Mouse (Mus musculus) heart, embryonic 14.5 days (tissue): Measurements from ENCODE around the gene Tmem164. TPM values are rescaled to one million over a fixed set of nuclear protein-coding genes. Genes with fewer than 3 reads are reported as not detected.

ENCODE experiments used
- ATAC-seq: fragments of 200-750 bp; cut with Nextera tagmentation; 2 replicates; pipeline ENCODE4 v1.8.0; 2017; ENCODE audit warnings: low read depth, moderate TSS enrichment; ENCODE audit not compliant: insufficient number of reproducible peaks, insufficient read depth, low FRiP score
- H3K27ac ChIP-seq, 2 experiments: fragments of 200-500 bp in 1 of 2; fragments of 300-500 bp in 1 of 2; sonication (generic) in 1 of 2; replicated peaks in 1 of 2; 2 replicates each; pipeline ENCODE4 v1.5.1; 2012 to 2014; ENCODE audit warnings: low read depth in 2 of 2, low read length in 2 of 2, control low read depth in 1 of 2, mild to moderate bottlenecking in 1 of 2, mixed read lengths in 1 of 2; ENCODE audit not compliant: control insufficient read depth in 1 of 2, insufficient read depth in 1 of 2
- H3K27me3 ChIP-seq: fragments of 300-500 bp; sonication (generic); 2 replicates; pipeline ENCODE4 v1.6.1; 2014; ENCODE audit warnings: mild to moderate bottlenecking, low read length, control low read depth; ENCODE audit not compliant: control insufficient read depth, insufficient read depth
- H3K36me3 ChIP-seq: fragments of 300-500 bp; sonication (generic); 2 replicates; pipeline ENCODE4 v1.6.1; 2014; ENCODE audit warnings: mild to moderate bottlenecking, control low read depth, low read length, mixed read lengths; ENCODE audit not compliant: control insufficient read depth, insufficient read depth
- H3K4me1 ChIP-seq, 2 experiments: fragments of 200-500 bp in 1 of 2; fragments of 300-500 bp in 1 of 2; sonication (generic) in 1 of 2; 2 replicates each; pipeline ENCODE4 v1.6.1; 2012 to 2014; ENCODE audit warnings: low read length in 2 of 2, control low read depth in 1 of 2, mixed read lengths in 1 of 2; ENCODE audit not compliant: control insufficient read depth in 2 of 2, insufficient read depth in 2 of 2
- H3K4me2 ChIP-seq: fragments of 300-500 bp; sonication (generic); 2 replicates; pipeline ENCODE4 v1.6.1; 2014; ENCODE audit warnings: mild to moderate bottlenecking, low read length
- H3K4me3 ChIP-seq, 2 experiments: fragments of 200-500 bp in 1 of 2; fragments of 300-500 bp in 1 of 2; sonication (generic) in 1 of 2; 2 replicates each; pipeline ENCODE4 v1.5.1; 2012 to 2014; ENCODE audit warnings: low read length in 2 of 2, mild to moderate bottlenecking in 2 of 2, control low read depth in 1 of 2, low read depth in 1 of 2, moderate library complexity in 1 of 2; ENCODE audit not compliant: control insufficient read depth in 1 of 2, insufficient read depth in 1 of 2
- H3K9ac ChIP-seq: fragments of 300-500 bp; sonication (generic); 2 replicates; pipeline ENCODE4 v1.6.1; 2014; ENCODE audit warnings: mild to moderate bottlenecking, low read length
- H3K9me3 ChIP-seq: fragments of 300-500 bp; sonication (generic); 2 replicates; pipeline ENCODE4 v1.6.1; 2016; ENCODE audit warnings: low read length, control low read depth; ENCODE audit not compliant: control insufficient read depth
- WGBS: fragments of 180-500 bp; shearing (Covaris S2); extraction: QIAGEN DNeasy Blood & Tissue Kit; methylation state at CpG from one replicate; pipeline ENCODE4 v1.1.7; 2014; 5-methylcytosine and 5-hydroxymethylcytosine counted together
- polyA plus RNA-seq: library from polyadenylated mRNA; unstranded; fragments of >200 nt; fragmentation: Nextera tagmentation; extraction: Ambion mirVana; gene quantifications from 2 replicates; pipeline ENCODE4 v1.2.1, GENCODE M21; 2014

Gene Tmem164
- polyA plus RNA-seq, 1 experiment from 2014 or later = 34.8 TPM

- WGBS = 73% methylated on average over 7 of the region's 7 CpGs
- Histone ChIP-seq H3K27ac (no peak overlapping the region), H3K9ac (no peak overlapping the region), H3K36me3 (peaks cover 38% of the 10 kb centered on the region), H3K4me3 (no peak overlapping the region), H3K4me2 (no peak overlapping the region), H3K4me1 (peaks cover 5 to 21% of the 10 kb centered on the region in 2 experiments; a peak in 3 of 4 replicates), H3K27me3 (no peaks in the 10 kb centered on the region), H3K9me3 (no peaks in the 10 kb centered on the region)
- no peak for ATAC-seq
These were observed 13.1 kb downstream of the Tmem164 start for GRCm38 (mm10) chrX:142694338-142694737.

GRCm38 (mm10) chrX:142694856-142695255, 13.7 kb downstream of the Tmem164 start:
- Histone ChIP-seq H3K4me3 (no peak overlapping the region), H3K36me3 (peaks cover 38% of the 10 kb centered on the region), H3K9ac (no peak overlapping the region), H3K4me2 (no peak overlapping the region), H3K9me3 (no peaks in the 10 kb centered on the region), H3K4me1 (peaks cover 5 to 22% of the 10 kb centered on the region in 2 experiments; a peak in 3 of 4 replicates), H3K27ac (no peak overlapping the region), H3K27me3 (no peaks in the 10 kb centered on the region)
- 69% methylated on average over 3 of the region's 3 CpGs for WGBS
- ATAC-seq = no peak

- Histone ChIP-seq H3K36me3 (peaks cover 37% of the 10 kb centered on the region), H3K4me1 (peaks cover 8 to 22% of the 10 kb centered on the region in 2 experiments; a peak in 3 of 4 replicates), H3K4me3 (no peak overlapping the region), H3K9me3 (no peaks in the 10 kb centered on the region), H3K9ac (no peak overlapping the region), H3K27me3 (no peaks in the 10 kb centered on the region), H3K27ac (0 out of 4 replicates have a peak overlapping the region, but pooled peaks of 1 of the 2 experiments have one; percentile 28), H3K4me2 (0 out of 2 replicates have a peak overlapping the region, but pooled peaks have one; percentile 8)
- no peak for ATAC-seq
- WGBS = 42% methylated on average over 11 of the region's 11 CpGs
These were observed 15.6 kb downstream of the Tmem164 start for GRCm38 (mm10) chrX:142696789-142697188.

GRCm38 (mm10) chrX:142697545-142698204, 16.5 kb downstream of the Tmem164 start:
- ATAC-seq = no peak
- Histone ChIP-seq H3K4me1 (peaks cover 12 to 22% of the 10 kb centered on the region in 2 experiments), H3K4me2 (no peak overlapping the region), H3K36me3 (peaks cover 31% of the 10 kb centered on the region), H3K9ac (no peak overlapping the region), H3K27ac (no peak overlapping the region), H3K4me3 (no peak overlapping the region), H3K9me3 (no peaks in the 10 kb centered on the region), H3K27me3 (no peaks in the 10 kb centered on the region)
- WGBS = 64% methylated on average over 5 of the region's 5 CpGs

- no peaks in the 10 kb centered on the region for H3K9me3 ChIP-seq
- ATAC-seq = no peak
- no peak overlapping the region for H3K9ac ChIP-seq
- WGBS = 69% methylated on average over 7 of the region's 7 CpGs
- H3K4me2 ChIP-seq = no peak overlapping the region
- H3K4me3 ChIP-seq = no peak overlapping the region
- peaks cover 29% of the 10 kb centered on the region for H3K36me3 ChIP-seq
- peaks cover 12 to 22% of the 10 kb centered on the region in 2 experiments for H3K4me1 ChIP-seq
- H3K27me3 ChIP-seq = no peaks in the 10 kb centered on the region
- H3K27ac ChIP-seq = no peak overlapping the region
These were observed 17.0 kb downstream of the Tmem164 start for GRCm38 (mm10) chrX:142698212-142698611.

GRCm38 (mm10) chrX:142702094-142702493, 20.9 kb downstream of the Tmem164 start:
- WGBS = 63% methylated on average over 5 of the region's 5 CpGs
- Histone ChIP-seq H3K4me3 (no peak overlapping the region), H3K36me3 (peaks cover 29% of the 10 kb centered on the region), H3K27me3 (no peaks in the 10 kb centered on the region), H3K4me1 (peaks cover 8 to 15% of the 10 kb centered on the region in 2 experiments), H3K9me3 (no peaks in the 10 kb centered on the region), H3K9ac (no peak overlapping the region), H3K4me2 (no peak overlapping the region), H3K27ac (0 out of 4 replicates have a peak overlapping the region, but pooled peaks of 1 of the 2 experiments have one; percentile 25)
- ATAC-seq = no peak

GRCm38 (mm10) chrX:142702566-142702965, 21.4 kb downstream of the Tmem164 start:
- no peak for ATAC-seq
- no peak overlapping the region for H3K9ac ChIP-seq
- WGBS = 31% methylated on average over 3 of the region's 3 CpGs
- H3K4me1 ChIP-seq = peaks cover 7 to 10% of the 10 kb centered on the region in 2 experiments
- H3K4me3 ChIP-seq = no peak overlapping the region
- H3K4me2 ChIP-seq = no peak overlapping the region
- no peaks in the 10 kb centered on the region for H3K27me3 ChIP-seq
- peak overlapping the region in 1 of 2 experiments; percentile 14; a peak in 1 of 4 replicates for H3K27ac ChIP-seq
- H3K9me3 ChIP-seq = no peaks in the 10 kb centered on the region
- peaks cover 29% of the 10 kb centered on the region for H3K36me3 ChIP-seq
